Mouse (Mus musculus) myocyte (in vitro differentiated cells): ENCODE data around the gene Etfdh. TPM values are rescaled to one million over a fixed set of nuclear protein-coding genes. Genes with fewer than 3 reads are reported as not detected.

Experiments used
- H3K27me3 ChIP-seq: one replicate; pipeline ENCODE4 v1.6.1; 2011; ENCODE audit not compliant: control insufficient read depth, insufficient read depth, insufficient read length
- H3K36me3 ChIP-seq: one replicate; pipeline ENCODE4 v1.6.1; 2011; ENCODE audit not compliant: control insufficient read depth, insufficient read depth
- H3K4me2 ChIP-seq: one replicate; pipeline ENCODE4 v1.6.1; 2011; ENCODE audit warnings: low read depth, control low read depth
- H3K4me3 ChIP-seq: one replicate; pipeline ENCODE4 v1.5.1; 2011; ENCODE audit warnings: mild to moderate bottlenecking, control low read depth, moderate library complexity
- H3K79me2 ChIP-seq: one replicate; pipeline ENCODE4 v1.6.1; 2011; ENCODE audit not compliant: control insufficient read depth, insufficient read depth
- H3ac ChIP-seq: one replicate; pipeline ENCODE4 v1.6.1; 2011; ENCODE audit not compliant: control insufficient read depth, insufficient read length
- CEBPB ChIP-seq: IDR thresholded peaks from 2 replicates; pipeline ENCODE4 v1.6.1; 2011; ENCODE audit warnings: mild to moderate bottlenecking, moderate library complexity; ENCODE audit not compliant: poor library complexity, insufficient read depth, severe bottlenecking
- E2F4 ChIP-seq: IDR thresholded peaks from one replicate; pipeline ENCODE4 v1.6.1; 2011; ENCODE audit warnings: mild to moderate bottlenecking, control low read depth, moderate library complexity; ENCODE audit not compliant: insufficient read depth
- MAX ChIP-seq: IDR thresholded peaks from one replicate; pipeline ENCODE4 v1.6.1; 2011; ENCODE audit warnings: low read depth, mild to moderate bottlenecking, control low read depth
- MYOD1 ChIP-seq, 3 experiments: IDR thresholded peaks; one replicate each; pipeline ENCODE4 v1.6.1; 2011; ENCODE audit warnings: control low read depth in 2 of 3, low read depth in 2 of 3, mild to moderate bottlenecking in 2 of 3, moderate library complexity in 1 of 3; ENCODE audit not compliant: insufficient read length in 2 of 3, control insufficient read depth in 1 of 3
- MYOG ChIP-seq, 3 experiments: IDR thresholded peaks; one replicate each; pipeline ENCODE4 v1.6.1; 2011; ENCODE audit warnings: control low read depth in 2 of 3, low read depth in 2 of 3, mild to moderate bottlenecking in 2 of 3; ENCODE audit not compliant: insufficient read length in 2 of 3, control insufficient read depth in 1 of 3, insufficient read depth in 1 of 3
- POLR2A ChIP-seq: IDR thresholded peaks from one replicate; pipeline ENCODE4 v1.6.1; 2011; ENCODE audit warnings: low read depth, mild to moderate bottlenecking, control low read depth, moderate library complexity; ENCODE audit not compliant: insufficient read length
- POLR2AphosphoS2 ChIP-seq: IDR thresholded peaks from one replicate; pipeline ENCODE4 v1.6.1; 2011; ENCODE audit warnings: low read depth, control low read depth; ENCODE audit not compliant: insufficient read length
- REST ChIP-seq: IDR thresholded peaks from one replicate; pipeline ENCODE4 v1.6.1; 2011; ENCODE audit warnings: mild to moderate bottlenecking, control low read depth, moderate library complexity; ENCODE audit not compliant: insufficient read depth, insufficient read length
- SRF ChIP-seq: IDR thresholded peaks from one replicate; pipeline ENCODE4 v1.6.1; 2011; ENCODE audit warnings: low read depth; ENCODE audit not compliant: control insufficient read depth, insufficient read length
- TCF12 ChIP-seq: IDR thresholded peaks from one replicate; pipeline ENCODE4 v1.6.1; 2011; ENCODE audit warnings: mild to moderate bottlenecking, control low read depth; ENCODE audit not compliant: poor library complexity, insufficient read depth, severe bottlenecking
- TCF3 ChIP-seq: IDR thresholded peaks from one replicate; pipeline ENCODE4 v1.6.1; 2011; ENCODE audit warnings: low read depth, control low read depth; ENCODE audit not compliant: insufficient read length
- USF1 ChIP-seq: IDR thresholded peaks from one replicate; pipeline ENCODE4 v1.6.1; 2011; ENCODE audit warnings: low read depth, mild to moderate bottlenecking, control low read depth, moderate library complexity
- polyA plus RNA-seq: library from polyadenylated mRNA; unstranded; fragments of >200 nt; fragmentation: generic; extraction: Trizol; gene quantifications from one replicate; pipeline ENCODE4 v1.2.1, GENCODE M21; 2012; ENCODE audit warnings: missing spikeins

Etfdh gene
- polyA plus RNA-seq, result 29.7 TPM

GRCm38 (mm10) chr3:79629416-79629730, at the start of gene Etfdh:
Gene Etfdh, minus strand, starts transcription at chr3:79629500.
- peak in 1 of 3 experiments; percentile 10 for TF ChIP-seq MYOD1 (IDR thresholded peaks at IDR 0.05; ENCODE audit: control insufficient read depth in 1 of 3, insufficient read length in 2 of 3, low read depth in 2 of 3)
- no peak for TF ChIP-seq POLR2A
- H3K4me3 ChIP-seq, result peak within 1 kb of the TSS; percentile 91
- no peaks in the 10 kb centered on the region for H3K27me3 ChIP-seq
- H3K4me2 ChIP-seq, result peak within 1 kb of the TSS; percentile 91
- H3K36me3 ChIP-seq, result peaks cover 10% of the 10 kb centered on the region
- H3K79me2 ChIP-seq, result peaks cover 17% of the 10 kb centered on the region
- H3ac ChIP-seq, result peak within 1 kb of the TSS; percentile 30

DNA sequence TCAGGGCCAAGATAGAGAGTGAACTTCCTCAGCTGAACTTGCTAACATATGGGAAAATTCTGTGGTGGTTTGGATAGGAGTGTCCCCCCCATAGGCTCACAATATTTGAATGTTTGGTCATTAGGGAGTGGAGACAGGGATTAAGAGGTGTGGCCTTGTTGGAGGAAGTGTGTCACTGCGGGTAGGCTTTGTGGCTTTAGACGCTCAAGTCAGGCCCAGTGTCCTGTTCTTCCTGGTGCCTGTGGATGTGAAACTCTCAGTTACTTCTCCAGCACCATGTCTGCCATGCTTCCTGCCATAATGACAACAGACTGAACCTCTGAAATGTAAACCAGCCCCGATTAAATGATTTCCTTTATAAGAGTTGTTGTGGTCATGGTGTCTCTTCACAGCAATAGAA, 47.1 kb upstream of the Etfdh start:
- Histone ChIP-seq H3K27me3 (no peaks in the 10 kb centered on the region), H3K79me2 (no peaks in the 10 kb centered on the region), H3K4me3 (no peak overlapping the region), H3ac (no peak overlapping the region), H3K4me2 (no peak overlapping the region), H3K36me3 (no peaks in the 10 kb centered on the region)
- TF ChIP-seq E2F4, result no peak
- no peak for TF ChIP-seq REST
- TF ChIP-seq TCF12, result no peak
- no peak for TF ChIP-seq MAX
- no peak for TF ChIP-seq CEBPB

GRCm38 (mm10) chr3:79674641-79675040, 45.3 kb upstream of the Etfdh start:
- Histone ChIP-seq H3K79me2 (no peaks in the 10 kb centered on the region), H3ac (no peak overlapping the region), H3K4me3 (no peak overlapping the region), H3K4me2 (no peak overlapping the region), H3K36me3 (no peaks in the 10 kb centered on the region), H3K27me3 (no peaks in the 10 kb centered on the region)
- no peak for TF ChIP-seq MYOG (IDR thresholded peaks at IDR 0.05; ENCODE audit: control insufficient read depth in 1 of 3, insufficient read depth in 1 of 3, insufficient read length in 2 of 3, low read depth in 2 of 3)
- no peak for TF ChIP-seq SRF
- no peak for TF ChIP-seq POLR2A
- no peak for TF ChIP-seq TCF12
- no peak for TF ChIP-seq MAX
- TF ChIP-seq POLR2AphosphoS2, result no peak
- no peak for TF ChIP-seq USF1
- no peak for TF ChIP-seq REST
- no peak for TF ChIP-seq CEBPB
- TF ChIP-seq TCF3, result no peak
- TF ChIP-seq E2F4, result no peak
- no peak for TF ChIP-seq MYOD1 (IDR thresholded peaks at IDR 0.05; ENCODE audit: control insufficient read depth in 1 of 3, insufficient read length in 2 of 3, low read depth in 2 of 3)

GRCm38 (mm10) chr3:79673082-79673481, 43.8 kb upstream of the Etfdh start:
- no peaks in the 10 kb centered on the region for H3K79me2 ChIP-seq
- no peaks in the 10 kb centered on the region for H3K27me3 ChIP-seq
- H3ac ChIP-seq, result no peak overlapping the region
- TF ChIP-seq REST (no peak), CEBPB (no peak), MYOG (IDR thresholded peaks at IDR 0.05; ENCODE audit: control insufficient read depth in 1 of 3, insufficient read depth in 1 of 3, insufficient read length in 2 of 3, low read depth in 2 of 3) (no peak), TCF12 (no peak), USF1 (no peak), MYOD1 (IDR thresholded peaks at IDR 0.05; ENCODE audit: control insufficient read depth in 1 of 3, insufficient read length in 2 of 3, low read depth in 2 of 3) (no peak), POLR2AphosphoS2 (no peak), TCF3 (no peak)
- H3K4me2 ChIP-seq, result no peak overlapping the region
- H3K4me3 ChIP-seq, result no peak overlapping the region
- no peaks in the 10 kb centered on the region for H3K36me3 ChIP-seq

GRCm38 (mm10) chr3:79672188-79672587, 42.9 kb upstream of the Etfdh start:
- H3K27me3 ChIP-seq, result no peaks in the 10 kb centered on the region
- H3K36me3 ChIP-seq, result no peaks in the 10 kb centered on the region
- no peaks in the 10 kb centered on the region for H3K79me2 ChIP-seq
- TF ChIP-seq REST, result no peak
- H3K4me2 ChIP-seq, result no peak overlapping the region
- no peak overlapping the region for H3ac ChIP-seq
- H3K4me3 ChIP-seq, result no peak overlapping the region

- Histone ChIP-seq H3K4me2 (no peak overlapping the region), H3K27me3 (no peaks in the 10 kb centered on the region), H3K36me3 (no peaks in the 10 kb centered on the region), H3ac (no peak overlapping the region), H3K79me2 (no peaks in the 10 kb centered on the region), H3K4me3 (no peak overlapping the region)
- no peak for TF ChIP-seq CEBPB
- TF ChIP-seq E2F4, result no peak
- no peak for TF ChIP-seq MYOG (IDR thresholded peaks at IDR 0.05; ENCODE audit: control insufficient read depth in 1 of 3, insufficient read depth in 1 of 3, insufficient read length in 2 of 3, low read depth in 2 of 3)
- TF ChIP-seq REST, result no peak
- TF ChIP-seq POLR2A, result no peak
- no peak for TF ChIP-seq POLR2AphosphoS2
- TF ChIP-seq USF1, result no peak
- no peak for TF ChIP-seq TCF3
- TF ChIP-seq MYOD1 (IDR thresholded peaks at IDR 0.05; ENCODE audit: control insufficient read depth in 1 of 3, insufficient read length in 2 of 3, low read depth in 2 of 3), result no peak
Measured at GRCm38 (mm10) chr3:79670556-79670955, 41.3 kb upstream of the Etfdh start.
